Mouse (Mus musculus): ENCODE results near the gene Ccnd1.
"Not testable (repeated sequence)": the region's sequence is repeated elsewhere in the genome, so short reads cannot be mapped to it uniquely, and the experiment has no call there.

Ccnd1 gene

DNA sequence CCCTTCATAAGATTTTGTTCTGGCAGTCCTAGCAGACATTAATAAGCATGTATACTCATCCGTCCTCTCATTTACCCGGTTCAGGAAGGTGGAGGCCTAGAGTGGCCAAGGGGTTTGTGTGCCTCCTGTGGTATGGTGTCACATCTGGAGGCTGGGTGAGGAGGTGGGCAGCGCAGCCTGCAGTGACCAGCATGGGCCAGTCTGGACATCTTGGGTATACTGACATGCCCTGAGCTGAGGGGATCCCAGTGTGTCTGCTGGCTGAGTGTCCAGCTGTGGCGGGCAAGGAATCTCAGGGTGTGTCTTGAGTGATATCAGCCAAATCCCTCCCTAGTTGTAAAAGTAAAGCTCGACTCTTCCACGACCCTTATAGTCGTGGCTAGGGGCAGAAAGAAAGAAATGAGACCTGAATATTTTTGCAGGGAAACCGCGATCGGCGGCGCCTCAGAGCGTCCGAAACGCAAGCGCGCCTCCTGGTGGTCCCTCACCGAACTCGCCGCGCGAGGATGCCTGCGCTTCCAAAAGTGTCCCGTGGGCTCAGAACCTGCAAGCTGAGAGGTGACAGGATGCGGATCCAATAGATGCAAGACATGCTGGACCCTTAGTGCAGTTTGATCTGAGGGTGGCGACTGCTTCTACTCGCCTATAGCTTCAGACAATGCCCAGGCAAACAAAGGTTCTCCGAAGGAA, 32.9 kb downstream of the Ccnd1 start:
- DNase-seq, result peak; percentile 84

- DNase-seq, result peak; percentile 39
These were observed 34.2 kb downstream of the Ccnd1 start for GRCm38 (mm10) chr7:144905514-144905913.

- DNase-seq, result no peak
These were observed 41.2 kb downstream of the Ccnd1 start for GRCm38 (mm10) chr7:144898506-144898905.

DNA sequence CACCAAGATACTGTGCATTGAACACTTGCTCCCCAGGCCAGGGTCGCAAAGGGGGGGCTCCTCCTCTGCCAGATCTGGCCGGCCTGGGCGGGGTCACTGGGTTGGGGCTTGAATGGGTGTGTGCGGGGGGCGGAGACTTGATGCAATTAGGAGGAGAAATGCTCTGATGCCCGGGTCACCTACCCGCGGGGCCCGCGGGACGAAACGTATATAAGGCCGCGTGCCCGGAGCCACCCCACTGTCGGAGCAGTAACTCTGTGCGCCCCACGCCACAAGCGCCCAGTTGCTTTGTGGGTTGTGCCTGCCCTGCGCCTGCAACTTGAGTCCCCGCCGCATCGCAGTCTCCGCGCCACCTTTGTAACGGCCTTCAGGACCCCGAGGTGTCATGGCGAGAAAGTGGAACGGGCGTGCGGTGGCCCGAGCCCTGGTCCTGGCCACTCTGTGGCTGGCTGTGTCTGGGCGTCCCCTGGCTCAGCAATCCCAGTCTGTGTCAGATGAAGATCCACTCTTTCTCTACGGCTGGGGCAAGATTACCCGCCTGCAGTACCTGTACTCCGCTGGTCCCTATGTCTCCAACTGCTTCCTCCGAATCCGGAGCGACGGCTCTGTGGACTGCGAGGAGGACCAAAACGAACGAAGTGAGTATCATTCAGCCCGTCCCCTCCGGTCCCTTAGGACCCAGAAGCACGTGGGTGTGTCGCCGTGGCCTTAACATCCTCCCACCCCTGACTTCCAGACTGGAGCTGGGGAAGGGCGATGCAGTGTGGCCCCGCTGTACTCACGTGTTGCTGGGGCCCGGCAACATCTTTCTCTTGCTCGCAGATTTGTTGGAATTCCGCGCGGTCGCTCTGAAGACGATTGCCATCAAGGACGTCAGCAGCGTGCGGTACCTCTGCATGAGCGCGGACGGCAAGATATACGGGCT, 43.2 kb downstream of the Ccnd1 start, which contains the start of gene Fgf15:
TSS of gene Fgf15 (plus strand) at position 238 of the 925 bp plus-strand sequence.
- peak; percentile 28 for DNase-seq

- DNase-seq, result peak; percentile 81
These were observed 44.2 kb downstream of the Ccnd1 start for GRCm38 (mm10) chr7:144895305-144896111.

GRCm38 (mm10) chr7:144894706-144895105, 45.0 kb downstream of the Ccnd1 start:
- no peak for DNase-seq

DNA sequence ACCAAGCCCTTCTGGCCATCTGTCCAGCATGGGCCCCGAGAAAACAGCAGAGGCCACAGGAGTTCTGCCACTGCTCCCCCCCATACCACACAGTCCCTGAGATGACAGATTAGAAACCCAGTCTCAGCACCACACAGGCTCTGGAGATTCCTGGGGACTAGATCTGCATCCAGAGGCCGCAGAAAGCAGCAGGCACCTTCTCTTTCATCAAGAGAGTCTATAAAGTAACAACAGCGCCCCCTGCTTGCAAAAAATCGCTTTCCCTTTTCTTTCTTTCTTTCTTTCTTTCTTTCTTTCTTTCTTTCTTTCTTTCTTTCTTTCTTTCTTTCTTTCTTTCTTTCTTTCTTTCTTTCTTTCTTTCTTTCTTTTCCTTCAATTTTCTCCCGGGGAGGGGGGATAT, 45.5 kb downstream of the Ccnd1 start:
- DNase-seq, result peak; percentile 58

GRCm38 (mm10) chr7:144892322-144892721, 47.4 kb downstream of the Ccnd1 start:
- no peak for DNase-seq

DNA sequence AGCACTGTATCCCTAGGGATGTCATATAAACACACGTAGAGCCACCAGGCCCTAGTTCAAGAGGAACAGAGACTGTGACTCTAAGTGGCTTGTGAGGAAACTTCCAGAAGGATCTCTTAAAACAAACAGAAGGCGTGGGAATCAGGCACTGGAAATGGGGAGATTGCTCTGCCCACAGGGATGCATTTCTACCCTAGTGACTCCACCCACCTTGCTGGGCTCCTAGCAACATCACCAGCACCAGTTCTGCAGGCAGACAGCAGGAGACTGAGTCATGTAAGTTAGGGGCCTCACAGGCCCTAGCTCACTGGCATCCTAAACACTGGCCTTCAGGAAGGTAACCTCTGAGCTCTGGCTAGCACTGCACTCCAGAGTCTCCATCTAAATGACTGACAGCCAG, 47.9 kb downstream of the Ccnd1 start:
- DNase-seq, result no peak

- DNase-seq, result not testable (repeated sequence)
These were observed 49.1 kb downstream of the Ccnd1 start for GRCm38 (mm10) chr7:144890661-144891060.

GRCm38 (mm10) chr7:144888564-144889299, 51.0 kb downstream of the Ccnd1 start:
- no peak for DNase-seq

GRCm38 (mm10) chr7:144887672-144888071, 52.1 kb downstream of the Ccnd1 start:
- no peak for DNase-seq

DNA sequence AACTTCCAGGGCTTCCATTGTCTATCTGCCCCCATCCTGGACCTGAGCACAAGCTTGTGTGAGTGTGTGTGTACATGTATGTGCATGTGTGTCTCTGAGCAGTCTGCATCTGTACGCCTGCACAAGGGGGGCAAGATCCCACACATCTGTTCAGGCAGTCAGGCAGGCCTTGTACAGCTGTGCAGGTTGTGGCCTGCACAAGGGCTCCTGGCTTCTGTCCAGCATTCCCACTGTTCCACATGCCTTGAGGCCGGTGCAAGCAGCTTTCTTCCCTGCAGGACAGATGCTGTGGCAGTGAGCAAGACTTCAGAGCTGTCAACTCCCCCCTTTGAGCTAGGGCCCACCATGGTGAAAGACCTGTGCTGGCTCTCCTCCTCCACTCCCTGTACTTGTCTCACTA, 56.6 kb downstream of the Ccnd1 start:
- DNase-seq, result no peak

Measured in thymus, postnatal 4 days (tissue).